Mouse (Mus musculus) kidney, postnatal 14 days (tissue): Measurements from ENCODE around the gene Lig1.

ENCODE experiments used
- DNase-seq: peaks from one replicate; pipeline ENCODE4 v3.0.0; 2022; ENCODE audit warnings: mixed read lengths

Lig1 gene

GRCm38 (mm10) chr7:13277081-13277480 is at the start of gene Lig1:
Lig1 (plus strand) TSS chr7:13277283.
- no peak for DNase-seq

GRCm38 (mm10) chr7:13260746-13261700 is 16.1 kb upstream of the Lig1 start:
- DNase-seq, result no peak

GRCm38 (mm10) chr7:13263851-13264250 is 13.2 kb upstream of the Lig1 start:
- no peak for DNase-seq

GRCm38 (mm10) chr7:13264396-13264795 is 12.7 kb upstream of the Lig1 start:
- no peak for DNase-seq

GRCm38 (mm10) chr7:13268749-13269260 is 8.3 kb upstream of the Lig1 start:
- DNase-seq, result no peak

GRCm38 (mm10) chr7:13269394-13269793 is 7.7 kb upstream of the Lig1 start:
- no peak for DNase-seq

- no peak for DNase-seq
These were observed 5.4 kb upstream of the Lig1 start for GRCm38 (mm10) chr7:13271704-13272103.

- DNase-seq, result no peak
These were observed 750 bp downstream of the Lig1 start for GRCm38 (mm10) chr7:13277833-13278232.

GRCm38 (mm10) chr7:13278308-13278891 is 1.3 kb downstream of the Lig1 start, which contains the start of gene Zswim9:
Zswim9 (minus strand) TSS chr7:13278721.
- peak; percentile 95 for DNase-seq

- DNase-seq, result peak; percentile 5
These were observed 1.9 kb downstream of the Lig1 start for GRCm38 (mm10) chr7:13278957-13279356.

- DNase-seq, result no peak
These were observed 11.5 kb downstream of the Lig1 start for GRCm38 (mm10) chr7:13288621-13289020.

GRCm38 (mm10) chr7:13290041-13290675 is 13.1 kb downstream of the Lig1 start:
- DNase-seq, result no peak

GRCm38 (mm10) chr7:13291370-13291769 is 14.3 kb downstream of the Lig1 start:
- DNase-seq, result no peak

GRCm38 (mm10) chr7:13293878-13294855 is 17.1 kb downstream of the Lig1 start:
- DNase-seq, result no peak

GRCm38 (mm10) chr7:13295256-13295655 is 18.2 kb downstream of the Lig1 start:
- DNase-seq, result no peak

- no peak for DNase-seq
These were observed 20.6 kb downstream of the Lig1 start for GRCm38 (mm10) chr7:13297636-13298035.

GRCm38 (mm10) chr7:13298821-13299220 is 21.7 kb downstream of the Lig1 start:
- no peak for DNase-seq

GRCm38 (mm10) chr7:13301643-13302042 is 24.6 kb downstream of the Lig1 start:
- no peak for DNase-seq

- DNase-seq, result no peak
These were observed 25.7 kb downstream of the Lig1 start for GRCm38 (mm10) chr7:13302780-13303179.

GRCm38 (mm10) chr7:13303372-13303771 is 26.3 kb downstream of the Lig1 start:
- DNase-seq, result no peak

GRCm38 (mm10) chr7:13309407-13309806 is 32.3 kb downstream of the Lig1 start:
- DNase-seq, result no peak
